Mouse (Mus musculus): ENCODE results near the gene Antxr2.

GRCm38 (mm10) chr5:98034207-98034606 lies 3.4 kb upstream of the Antxr2 start:
- TF ChIP-seq CTCF (IDR thresholded peaks at IDR 0.05; ENCODE audit: insufficient read depth, low read length) (no peak), POLR2A (IDR thresholded peaks at IDR 0.05; ENCODE audit: borderline replicate concordance, extremely low read depth, low read depth, low read length) (no peak)

Measured in lung, adult 2 months (tissue).